Mouse (Mus musculus) kidney, postnatal 0 days (tissue): Measurements from ENCODE around the gene Rph3a. TPM values are rescaled to one million over a fixed set of nuclear protein-coding genes. Genes with fewer than 3 reads are reported as not detected.
"Not testable (repeated sequence)": the region's sequence is repeated elsewhere in the genome, so short reads cannot be mapped to it uniquely, and the experiment has no call there.

Source experiments
- ATAC-seq: fragments of 200-750 bp; cut with Nextera tagmentation; replicated peaks from 2 replicates; pipeline ENCODE4 v1.8.0; 2017; ENCODE audit warnings: low read depth, moderate number of reproducible peaks, moderate TSS enrichment, moderate library complexity; ENCODE audit not compliant: low FRiP score
- DNase-seq: peaks from one replicate; pipeline ENCODE4 v3.0.0-alpha.2; 2016; ENCODE audit warnings: low spot score
- H3K27ac ChIP-seq: fragments of 300-500 bp; sonication (generic); 2 replicates; pipeline ENCODE4 v1.5.1; 2014; ENCODE audit warnings: mild to moderate bottlenecking
- H3K27me3 ChIP-seq: fragments of 300-500 bp; sonication (generic); 2 replicates; pipeline ENCODE4 v1.6.1; 2014; ENCODE audit warnings: low read length, mixed read lengths; ENCODE audit not compliant: insufficient read depth
- H3K36me3 ChIP-seq: fragments of 300-500 bp; sonication (generic); 2 replicates; pipeline ENCODE4 v1.6.1; 2014; ENCODE audit warnings: low read length, mixed read lengths; ENCODE audit not compliant: insufficient read depth
- H3K4me1 ChIP-seq: fragments of 300-500 bp; sonication (generic); replicated peaks from 2 replicates; pipeline ENCODE4 v1.6.1; 2014; ENCODE audit warnings: antibody characterized with exemption, low read length, mixed read lengths; ENCODE audit not compliant: insufficient read depth
- H3K4me2 ChIP-seq: fragments of 300-500 bp; sonication (generic); 2 replicates; pipeline ENCODE4 v1.6.1; 2014; ENCODE audit warnings: mild to moderate bottlenecking, low read length, moderate library complexity, mixed read lengths
- H3K4me3 ChIP-seq: fragments of 300-500 bp; sonication (generic); replicated peaks from 2 replicates; pipeline ENCODE4 v1.5.1; 2014; ENCODE audit warnings: low read depth, low read length
- H3K9ac ChIP-seq: fragments of 300-500 bp; sonication (generic); 2 replicates; pipeline ENCODE4 v1.6.1; 2014; ENCODE audit warnings: low read depth, low read length
- H3K9me3 ChIP-seq: fragments of 300-500 bp; sonication (generic); replicated peaks from 2 replicates; pipeline ENCODE4 v1.6.1; 2016; ENCODE audit warnings: low read length, inconsistent platforms, mixed read lengths
- CTCF ChIP-seq: IDR thresholded peaks from 2 replicates; pipeline ENCODE4 v1.5.1; 2016; ENCODE audit warnings: antibody characterized with exemption, low read depth, mild to moderate bottlenecking, moderate library complexity
- WGBS: fragments of 180-500 bp; shearing (Covaris S2); extraction: QIAGEN DNeasy Blood & Tissue Kit; methylation state at CpG from one replicate; pipeline ENCODE4 v1.1.7; 2014; 5-methylcytosine and 5-hydroxymethylcytosine counted together
- polyA plus RNA-seq: library from polyadenylated mRNA; unstranded; fragments of >200 nt; fragmentation: Nextera tagmentation; extraction: Ambion mirVana; gene quantifications from 2 replicates; pipeline ENCODE4 v1.2.1, GENCODE M21; 2015

Rph3a gene
- polyA plus RNA-seq, 1 experiment from 2014 or later = 0.28 TPM

DNA sequence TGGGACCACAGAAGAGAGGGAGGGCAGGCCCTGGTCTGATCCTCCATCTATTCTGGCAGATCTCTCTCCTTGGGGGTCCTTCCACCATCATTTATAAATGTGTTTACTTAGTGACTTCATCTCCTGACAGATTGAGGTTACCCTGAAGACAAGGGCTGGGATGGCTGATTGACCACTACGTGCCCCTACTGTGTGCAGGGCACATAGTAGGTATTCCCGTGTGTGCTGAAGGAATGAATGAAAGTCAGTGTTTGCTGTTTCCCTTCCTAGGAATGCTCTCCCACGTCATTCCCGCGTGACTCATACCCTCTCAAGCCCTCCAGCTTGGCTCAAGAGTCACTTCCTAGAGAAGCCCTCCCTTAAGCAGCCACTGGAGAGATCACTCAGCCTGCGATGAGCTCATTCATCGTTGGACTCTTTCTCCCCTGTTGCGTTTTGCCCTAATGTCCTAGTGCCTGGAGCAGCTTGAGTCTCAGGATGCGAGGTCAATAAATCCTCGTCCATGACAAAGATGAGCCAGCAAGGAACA lies 57.6 kb downstream of the Rph3a start:
- no peaks in the 10 kb centered on the region for H3K36me3 ChIP-seq
- H3K4me3 ChIP-seq = no peak overlapping the region
- ATAC-seq = no peak
- H3K9me3 ChIP-seq = no peaks in the 10 kb centered on the region
- H3K9ac ChIP-seq = no peak overlapping the region
- no peak for TF ChIP-seq CTCF
- no peaks in the 10 kb centered on the region for H3K4me1 ChIP-seq
- H3K4me2 ChIP-seq = no peak overlapping the region
- no peaks in the 10 kb centered on the region for H3K27me3 ChIP-seq
- DNase-seq = no peak
- 69% methylated on average over 10 of the region's 10 CpGs for WGBS
- H3K27ac ChIP-seq = no peak overlapping the region

DNA sequence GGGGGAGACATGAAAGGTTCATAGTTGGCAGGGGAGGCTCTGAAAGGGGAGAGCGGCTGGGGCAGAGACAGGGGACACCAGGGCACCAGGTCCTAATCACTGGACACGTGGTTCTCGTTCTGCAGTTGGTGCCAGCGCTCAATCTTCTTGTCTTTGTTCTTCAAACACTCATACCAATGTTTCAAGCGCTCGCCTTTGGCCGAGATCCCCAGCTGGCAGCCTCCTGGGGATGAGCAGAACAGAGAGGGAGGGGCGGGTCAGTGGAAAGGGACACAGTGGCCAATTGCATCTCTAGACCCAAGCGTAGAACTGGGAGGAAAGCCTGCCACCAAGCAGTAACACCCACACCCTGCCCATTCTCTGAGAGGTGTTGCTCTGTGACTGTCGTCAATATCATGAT lies 67.8 kb downstream of the Rph3a start:
- Histone ChIP-seq H3K4me2 (no peak overlapping the region), H3K4me1 (no peaks in the 10 kb centered on the region), H3K36me3 (no peaks in the 10 kb centered on the region), H3K27me3 (no peaks in the 10 kb centered on the region), H3K4me3 (no peak overlapping the region), H3K9me3 (no peaks in the 10 kb centered on the region), H3K27ac (no peak overlapping the region), H3K9ac (no peak overlapping the region)
- no peak for TF ChIP-seq CTCF
- DNase-seq (no peak), ATAC-seq (no peak)
- 67% methylated on average over 10 of the region's 10 CpGs for WGBS

DNA sequence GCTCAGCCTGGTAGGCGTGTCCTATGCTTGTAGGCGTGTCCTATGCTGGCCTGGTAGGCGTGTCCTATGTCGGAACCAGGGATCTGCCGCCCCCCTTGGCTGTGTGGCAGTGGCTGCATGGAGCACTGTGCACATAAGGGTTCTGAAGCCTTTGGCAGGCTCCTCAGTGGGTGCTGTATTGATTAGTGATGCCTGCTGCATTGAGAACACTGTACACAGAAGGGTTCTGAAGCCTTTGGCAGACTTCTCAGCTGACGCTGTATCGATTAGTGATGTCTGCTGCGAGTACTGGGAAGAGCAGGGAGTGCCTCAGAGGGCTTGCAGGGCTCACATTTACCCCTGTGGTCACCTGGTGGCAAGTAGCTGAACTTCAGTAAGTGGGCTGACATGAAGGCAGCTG lies 71.3 kb downstream of the Rph3a start:
- no peak overlapping the region for H3K9ac ChIP-seq
- WGBS = 43% methylated on average over 8 of the region's 8 CpGs
- DNase-seq = peak; percentile 4
- no peaks in the 10 kb centered on the region for H3K4me1 ChIP-seq
- no peak for TF ChIP-seq CTCF
- H3K27ac ChIP-seq = no peak overlapping the region
- no peak overlapping the region for H3K4me3 ChIP-seq
- no peaks in the 10 kb centered on the region for H3K27me3 ChIP-seq
- no peak for ATAC-seq
- H3K36me3 ChIP-seq = no peaks in the 10 kb centered on the region
- H3K9me3 ChIP-seq = no peaks in the 10 kb centered on the region
- no peak overlapping the region for H3K4me2 ChIP-seq

DNA sequence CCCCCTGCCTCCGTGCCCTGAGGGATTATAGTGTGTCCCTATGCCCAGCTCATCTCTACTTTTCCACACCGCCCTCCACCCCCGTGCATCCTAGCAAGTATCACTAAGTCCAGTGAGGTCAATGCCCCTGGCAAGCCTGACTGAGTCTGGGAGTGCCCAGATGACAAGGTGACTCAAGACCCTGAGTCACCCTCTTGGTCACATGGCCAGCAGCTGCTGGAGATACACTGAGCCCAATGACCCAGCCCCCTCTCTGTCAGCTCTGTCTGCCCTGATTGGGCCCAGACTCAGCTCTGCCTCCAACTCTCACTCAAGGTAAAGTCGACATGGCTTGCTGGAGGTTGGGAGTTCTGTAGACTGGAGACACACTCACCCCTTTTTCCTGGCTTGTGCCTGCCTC lies 72.1 kb downstream of the Rph3a start:
- Histone ChIP-seq H3K4me1 (no peaks in the 10 kb centered on the region), H3K27ac (no peak overlapping the region), H3K27me3 (no peaks in the 10 kb centered on the region), H3K4me2 (no peak overlapping the region), H3K36me3 (no peaks in the 10 kb centered on the region), H3K9ac (no peak overlapping the region), H3K4me3 (no peak overlapping the region), H3K9me3 (no peaks in the 10 kb centered on the region)
- ATAC-seq (peak; percentile 72; the same call in 1 of the 2 replicates), DNase-seq (no peak)
- TF ChIP-seq CTCF = no peak
- 63% methylated on average over 4 of the region's 4 CpGs for WGBS

DNA sequence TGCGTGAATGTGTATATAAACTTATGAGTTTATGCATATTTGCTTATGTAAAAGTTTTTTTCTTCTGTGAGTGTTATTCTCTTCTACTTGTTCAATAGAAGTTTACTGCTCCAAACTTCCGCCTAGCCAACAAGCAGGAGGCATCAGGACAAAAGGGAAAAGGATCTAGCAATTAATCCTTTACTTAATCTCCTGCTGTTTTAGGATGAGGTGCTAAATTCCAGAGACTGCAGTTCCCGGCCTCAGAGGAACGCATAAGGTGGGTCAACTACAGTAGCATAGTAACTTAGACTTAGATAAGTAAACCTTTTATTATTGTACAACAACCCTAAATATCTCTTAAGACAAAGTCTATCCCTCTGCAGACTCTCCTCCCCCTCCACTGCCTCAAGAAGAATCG lies 75.9 kb downstream of the Rph3a start:
- Histone ChIP-seq H3K27me3 (no peaks in the 10 kb centered on the region), H3K9me3 (no peaks in the 10 kb centered on the region), H3K4me2 (no peak overlapping the region), H3K36me3 (no peaks in the 10 kb centered on the region), H3K4me1 (no peaks in the 10 kb centered on the region), H3K4me3 (no peak overlapping the region), H3K9ac (no peak overlapping the region), H3K27ac (no peak overlapping the region)
- no peak for DNase-seq
- ATAC-seq = no peak
- 12% methylated on average over 5 of the region's 5 CpGs for WGBS
- TF ChIP-seq CTCF = no peak

DNA sequence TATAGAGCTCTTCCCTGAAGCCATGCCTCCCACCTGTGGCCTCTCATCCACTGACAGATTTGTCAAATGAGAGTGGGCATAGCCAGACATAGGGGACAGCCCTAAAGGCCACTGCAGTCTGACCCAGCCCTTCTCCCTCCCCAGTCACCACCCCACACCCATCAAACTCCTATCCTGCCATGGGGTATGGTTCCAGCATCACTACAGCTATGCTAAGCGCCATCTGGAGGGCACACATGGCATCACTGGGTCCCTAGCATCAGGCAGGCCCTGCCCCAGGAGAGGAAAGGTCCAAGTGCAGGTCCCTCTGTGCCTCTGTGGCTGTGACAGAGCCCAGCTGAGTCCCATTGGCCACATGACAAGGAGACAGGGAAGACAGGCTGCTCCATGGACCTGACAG lies 82.9 kb downstream of the Rph3a start:
- no peak overlapping the region for H3K4me2 ChIP-seq
- no peaks in the 10 kb centered on the region for H3K4me1 ChIP-seq
- H3K4me3 ChIP-seq = no peak overlapping the region
- WGBS = 0% methylated on average over 1 of the region's 1 CpGs
- no peak overlapping the region for H3K27ac ChIP-seq
- no peaks in the 10 kb centered on the region for H3K9me3 ChIP-seq
- H3K27me3 ChIP-seq = no peaks in the 10 kb centered on the region
- DNase-seq = peak; percentile 4
- H3K9ac ChIP-seq = no peak overlapping the region
- TF ChIP-seq CTCF = peak; percentile 55
- no peak for ATAC-seq
- H3K36me3 ChIP-seq = no peaks in the 10 kb centered on the region

DNA sequence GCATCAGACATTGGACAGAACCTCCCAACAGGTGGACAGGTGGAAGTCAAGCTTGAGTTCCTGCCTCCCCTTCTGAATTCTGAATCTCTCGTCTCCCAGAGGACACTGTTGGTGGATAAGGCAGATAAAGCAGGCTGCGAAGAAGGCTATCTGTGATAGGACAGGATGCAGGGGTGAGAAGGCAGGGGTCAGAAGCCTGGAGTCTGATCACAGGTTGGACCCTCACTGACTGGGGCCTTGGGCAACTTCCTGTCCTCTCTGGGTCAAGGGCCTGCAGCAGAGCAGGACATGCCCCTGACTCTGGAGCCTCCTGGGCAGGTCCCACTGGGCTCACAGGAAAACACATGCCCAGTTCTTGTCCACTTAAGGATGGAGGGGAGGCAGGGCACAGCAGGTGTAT lies 83.6 kb downstream of the Rph3a start:
- not testable (repeated sequence) for H3K4me3 ChIP-seq, H3K4me1 ChIP-seq, H3K27me3 ChIP-seq, DNase-seq, H3K4me2 ChIP-seq, H3K36me3 ChIP-seq, H3K9ac ChIP-seq, ATAC-seq, H3K27ac ChIP-seq, H3K9me3 ChIP-seq
- WGBS = 42% methylated on average over 2 of the region's 2 CpGs

DNA sequence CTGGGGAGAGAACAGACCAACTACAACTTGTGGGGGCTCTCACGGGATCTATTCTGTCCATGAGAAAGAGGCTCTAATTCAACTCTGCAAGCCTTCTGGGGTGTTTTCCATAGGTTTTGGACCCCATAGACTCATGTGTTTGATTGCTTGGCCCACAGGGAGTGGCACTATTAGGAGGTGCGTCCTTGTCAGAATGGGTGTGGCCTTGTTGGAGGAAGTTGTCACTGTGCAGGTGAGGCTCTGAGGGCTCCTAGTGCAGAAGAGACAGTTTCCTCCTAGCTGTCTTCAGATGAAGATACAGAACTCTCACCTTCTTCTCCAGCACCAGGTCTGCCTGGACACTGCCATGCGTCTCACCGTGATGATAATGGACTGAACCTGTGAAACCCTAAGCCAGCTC lies 85.4 kb downstream of the Rph3a start:
- not testable (repeated sequence) for H3K4me2 ChIP-seq, H3K4me3 ChIP-seq, H3K27me3 ChIP-seq, ATAC-seq, H3K36me3 ChIP-seq, H3K27ac ChIP-seq, H3K9me3 ChIP-seq, H3K9ac ChIP-seq, DNase-seq, H3K4me1 ChIP-seq
- whole genome bisulfite sequencing = 83% methylated on average over 4 of the region's 4 CpGs
